Mouse (Mus musculus): ENCODE measurements at regions not wholly inside any gene's neighbourhood (a gene's known extent, or its start where the extent isn't known, plus 50 kb on each side); places are given as distances from the start of the nearest gene placed in this dataset.
"Not testable (repeated sequence)": the region's sequence is repeated elsewhere in the genome, so short reads cannot be mapped to it uniquely, and the experiment has no call there.

DNA sequence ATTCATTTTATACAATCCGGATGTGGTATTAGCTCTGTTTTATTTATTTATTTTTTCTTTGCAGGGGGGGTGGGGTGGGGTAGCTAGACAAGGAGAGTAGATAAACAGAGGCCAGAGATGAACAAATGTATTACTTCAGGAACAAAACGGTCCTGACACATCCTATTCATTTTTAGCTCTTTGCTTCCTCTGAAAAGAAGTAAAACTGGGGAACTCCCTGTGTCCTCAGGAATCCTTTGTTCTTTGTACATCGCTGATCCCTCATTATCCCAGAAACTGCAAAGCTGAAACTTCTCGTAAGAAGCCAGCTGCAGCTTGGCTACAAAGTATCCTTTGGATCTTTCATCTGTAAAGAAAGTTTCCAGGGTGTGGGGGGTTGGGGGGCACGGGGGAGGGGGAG is 103.6 kb upstream of the Pfn2 start:
- no peaks in the 10 kb centered on the region for H3K36me3 ChIP-seq (ENCODE audit: control insufficient read depth, insufficient read depth)
- H3K4me3 ChIP-seq (ENCODE audit: low read depth, low read length), result no peak overlapping the region
- no peak for ATAC-seq
- no peaks in the 10 kb centered on the region for H3K4me1 ChIP-seq (replicated peaks; ENCODE audit: control insufficient read depth, insufficient read depth, low read length)
- 45% methylated on average over 5 of the region's 5 CpGs for WGBS
- H3K27me3 ChIP-seq (replicated peaks; ENCODE audit: control insufficient read depth, insufficient read depth, low read length), result no peaks in the 10 kb centered on the region
- no peaks in the 10 kb centered on the region for H3K9me3 ChIP-seq (ENCODE audit: control insufficient read depth)
- no peak for TF ChIP-seq CTCF (IDR thresholded peaks at IDR 0.05; ENCODE audit: low read depth)
- H3K9ac ChIP-seq (ENCODE audit: low read depth, low read length), result no peak overlapping the region
- H3K4me2 ChIP-seq (replicated peaks; ENCODE audit: low read depth), result no peak overlapping the region
- no peak overlapping the region for H3K27ac ChIP-seq (ENCODE audit: low read depth, low read length)

DNA sequence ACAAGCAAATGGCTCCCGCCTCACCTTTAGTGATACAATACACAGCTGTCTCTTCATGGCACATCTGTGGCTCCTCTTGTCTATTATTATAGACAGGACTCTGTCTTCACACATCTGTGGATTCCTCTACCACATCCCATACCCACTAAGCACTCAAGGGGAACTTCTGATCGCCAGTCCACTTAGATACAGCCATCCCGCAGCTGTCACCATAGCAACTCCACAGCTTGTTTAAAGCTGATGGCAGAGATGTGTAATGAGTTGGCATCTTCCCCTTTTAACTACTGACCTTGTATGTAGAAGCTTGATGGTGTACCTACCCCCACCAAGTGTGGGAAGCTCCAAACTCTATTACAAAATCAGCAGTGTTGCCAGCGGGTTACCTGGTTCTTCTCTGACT is 109.5 kb upstream of the Pfn2 start:
- 81% methylated on average over 4 of the region's 4 CpGs for WGBS
- no peak for ATAC-seq
- H3K4me2 ChIP-seq (replicated peaks; ENCODE audit: low read depth), result no peak overlapping the region

GRCm38 (mm10) chr3:57963965-57964364 is 116.1 kb upstream of the Pfn2 start:
- no peak for ATAC-seq
- no peaks in the 10 kb centered on the region for H3K4me1 ChIP-seq (replicated peaks; ENCODE audit: control insufficient read depth, insufficient read depth, low read length)
- no peak overlapping the region for H3K4me2 ChIP-seq (replicated peaks; ENCODE audit: low read depth)
- 81% methylated on average over 7 of the region's 7 CpGs for WGBS
- no peak overlapping the region for H3K27ac ChIP-seq (ENCODE audit: low read depth, low read length)
- no peaks in the 10 kb centered on the region for H3K27me3 ChIP-seq (replicated peaks; ENCODE audit: control insufficient read depth, insufficient read depth, low read length)
- H3K4me3 ChIP-seq (ENCODE audit: low read depth, low read length), result no peak overlapping the region
- H3K36me3 ChIP-seq (ENCODE audit: control insufficient read depth, insufficient read depth), result no peaks in the 10 kb centered on the region
- no peaks in the 10 kb centered on the region for H3K9me3 ChIP-seq (ENCODE audit: control insufficient read depth)
- TF ChIP-seq CTCF (IDR thresholded peaks at IDR 0.05; ENCODE audit: low read depth), result no peak
- no peak overlapping the region for H3K9ac ChIP-seq (ENCODE audit: low read depth, low read length)

More for the DNA sequence above, 109.5 kb upstream of the Pfn2 start:
- Histone ChIP-seq H3K36me3 (ENCODE audit: control insufficient read depth, insufficient read depth) (no peaks in the 10 kb centered on the region), H3K9ac (ENCODE audit: low read depth, low read length) (no peak overlapping the region), H3K27me3 (replicated peaks; ENCODE audit: control insufficient read depth, insufficient read depth, low read length) (no peaks in the 10 kb centered on the region), H3K9me3 (ENCODE audit: control insufficient read depth) (no peaks in the 10 kb centered on the region), H3K4me3 (ENCODE audit: low read depth, low read length) (no peak overlapping the region), H3K4me1 (replicated peaks; ENCODE audit: control insufficient read depth, insufficient read depth, low read length) (no peaks in the 10 kb centered on the region), H3K27ac (ENCODE audit: low read depth, low read length) (no peak overlapping the region)
- TF ChIP-seq CTCF (IDR thresholded peaks at IDR 0.05; ENCODE audit: low read depth), result no peak

- H3K36me3 ChIP-seq (ENCODE audit: control insufficient read depth, insufficient read depth); H3K4me3 ChIP-seq (ENCODE audit: low read depth, low read length); ATAC-seq; H3K4me2 ChIP-seq (replicated peaks; ENCODE audit: low read depth); H3K27me3 ChIP-seq (replicated peaks; ENCODE audit: control insufficient read depth, insufficient read depth, low read length); H3K9me3 ChIP-seq (ENCODE audit: control insufficient read depth); H3K4me1 ChIP-seq (replicated peaks; ENCODE audit: control insufficient read depth, insufficient read depth, low read length); H3K9ac ChIP-seq (ENCODE audit: low read depth, low read length); H3K27ac ChIP-seq (ENCODE audit: low read depth, low read length): not testable (repeated sequence)
- 85% methylated on average over 2 of the region's 2 CpGs for WGBS
Observed at GRCm38 (mm10) chr3:57970614-57971013, 122.7 kb upstream of the Pfn2 start.

- TF ChIP-seq CTCF (IDR thresholded peaks at IDR 0.05; ENCODE audit: low read depth), result no peak
- no peaks in the 10 kb centered on the region for H3K36me3 ChIP-seq (ENCODE audit: control insufficient read depth, insufficient read depth)
- H3K4me2 ChIP-seq (replicated peaks; ENCODE audit: low read depth), result no peak overlapping the region
- ATAC-seq, result no peak
- H3K4me1 ChIP-seq (replicated peaks; ENCODE audit: control insufficient read depth, insufficient read depth, low read length), result no peaks in the 10 kb centered on the region
- WGBS, result 61% methylated on average over 6 of the region's 6 CpGs
- H3K9ac ChIP-seq (ENCODE audit: low read depth, low read length), result no peak overlapping the region
- H3K4me3 ChIP-seq (ENCODE audit: low read depth, low read length), result no peak overlapping the region
- no peaks in the 10 kb centered on the region for H3K27me3 ChIP-seq (replicated peaks; ENCODE audit: control insufficient read depth, insufficient read depth, low read length)
- H3K9me3 ChIP-seq (ENCODE audit: control insufficient read depth), result no peaks in the 10 kb centered on the region
- no peak overlapping the region for H3K27ac ChIP-seq (ENCODE audit: low read depth, low read length)
Observed at GRCm38 (mm10) chr3:57972469-57973245, 124.8 kb upstream of the Pfn2 start.

GRCm38 (mm10) chr3:57973546-57973945 is 125.7 kb upstream of the Pfn2 start:
- H3K9ac ChIP-seq (ENCODE audit: low read depth, low read length), result no peak overlapping the region
- H3K27me3 ChIP-seq (replicated peaks; ENCODE audit: control insufficient read depth, insufficient read depth, low read length), result no peaks in the 10 kb centered on the region
- ATAC-seq, result no peak
- H3K9me3 ChIP-seq (ENCODE audit: control insufficient read depth), result no peaks in the 10 kb centered on the region
- no peak overlapping the region for H3K4me3 ChIP-seq (ENCODE audit: low read depth, low read length)
- H3K4me1 ChIP-seq (replicated peaks; ENCODE audit: control insufficient read depth, insufficient read depth, low read length), result no peaks in the 10 kb centered on the region
- H3K36me3 ChIP-seq (ENCODE audit: control insufficient read depth, insufficient read depth), result no peaks in the 10 kb centered on the region
- H3K27ac ChIP-seq (ENCODE audit: low read depth, low read length), result no peak overlapping the region
- TF ChIP-seq CTCF (IDR thresholded peaks at IDR 0.05; ENCODE audit: low read depth), result no peak
- no peak overlapping the region for H3K4me2 ChIP-seq (replicated peaks; ENCODE audit: low read depth)
- WGBS, result 88% methylated on average over 3 of the region's 3 CpGs

All from intestine, postnatal 0 days (tissue).